Mouse (Mus musculus) layer of hippocampus, adult 11-12 months (tissue): Measurements from ENCODE around the gene Hbb-bs.
"Not testable (repeated sequence)": the region's sequence is repeated elsewhere in the genome, so short reads cannot be mapped to it uniquely, and the experiment has no call there.

Experiments
- DNase-seq: peaks from one replicate; pipeline ENCODE4 v3.0.0; 2022; ENCODE audit warnings: low spot score

The Hbb-bs gene

GRCm38 (mm10) chr7:103827808-103828207 is at the start of gene Hbb-bs:
Gene Hbb-bs, minus strand, starts transcription at chr7:103828096.
- no peak for DNase-seq

GRCm38 (mm10) chr7:103877093-103877492 is 49.2 kb upstream of the Hbb-bs start:
- DNase-seq, result no peak

GRCm38 (mm10) chr7:103874451-103874850 is 46.6 kb upstream of the Hbb-bs start:
- DNase-seq, result no peak

DNA sequence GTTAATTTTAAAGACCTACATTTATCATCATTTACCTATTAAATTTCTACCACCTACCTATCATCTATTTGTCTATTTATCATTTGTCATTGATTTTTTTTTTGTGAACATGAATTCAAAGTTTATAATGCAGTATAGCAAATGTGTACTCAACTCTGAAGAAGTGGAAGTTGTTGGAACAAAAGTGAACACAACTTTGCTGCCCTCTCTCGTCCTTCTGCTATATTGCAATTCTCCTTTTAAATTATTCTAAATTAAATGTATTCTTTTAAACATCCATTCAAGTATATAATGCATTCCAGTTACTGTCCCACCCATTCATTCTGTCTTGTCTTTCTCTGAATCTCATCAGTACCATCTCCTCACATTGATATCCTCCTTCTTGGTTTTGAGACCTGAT is 45.2 kb upstream of the Hbb-bs start:
- DNase-seq, result peak; percentile 3

GRCm38 (mm10) chr7:103870667-103871066 is 42.8 kb upstream of the Hbb-bs start:
- DNase-seq, result no peak

DNA sequence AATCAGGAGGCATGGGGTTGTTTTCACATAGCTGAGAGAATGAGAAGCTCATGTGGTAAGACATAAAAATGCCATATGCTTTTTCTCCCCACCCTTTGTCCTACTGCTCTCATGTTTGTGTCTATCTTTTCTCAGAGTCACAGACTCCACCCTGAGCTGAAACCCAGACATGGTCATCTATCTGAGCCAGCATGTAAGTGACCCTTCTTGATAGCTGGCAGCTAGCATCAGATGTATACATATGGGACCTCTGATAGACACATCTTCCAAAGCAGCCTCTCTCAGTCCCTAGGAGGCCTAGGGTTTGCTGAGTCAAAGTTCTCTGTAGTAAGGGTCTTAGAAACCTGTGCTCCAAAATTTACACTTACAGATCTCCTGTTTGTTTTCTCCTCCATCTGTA is 37.8 kb upstream of the Hbb-bs start:
- no peak for DNase-seq

GRCm38 (mm10) chr7:103861531-103861930 is 33.6 kb upstream of the Hbb-bs start:
- no peak for DNase-seq

- DNase-seq, result no peak
These were observed 33.0 kb upstream of the Hbb-bs start for GRCm38 (mm10) chr7:103860855-103861254.

DNA sequence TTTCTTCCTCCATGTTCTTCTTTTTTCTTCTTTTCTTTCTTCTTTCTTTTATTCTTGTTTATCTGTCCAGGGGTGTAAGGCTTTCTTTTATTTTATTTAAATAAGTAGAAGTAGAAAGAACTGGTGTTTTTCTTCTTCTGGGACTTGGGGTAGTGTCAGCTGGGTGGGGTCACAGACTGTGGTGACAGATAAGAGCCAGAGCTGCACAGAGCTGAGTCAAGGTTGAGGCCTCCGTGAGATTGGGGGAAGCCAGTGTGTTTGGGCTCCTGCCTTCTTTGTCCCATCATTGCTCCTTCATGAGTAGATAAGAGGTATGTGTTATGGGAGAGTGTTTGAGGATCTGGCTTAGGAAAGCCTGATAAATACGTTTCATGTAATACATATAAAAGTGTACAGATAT is 31.2 kb upstream of the Hbb-bs start:
- no peak for DNase-seq

GRCm38 (mm10) chr7:103854669-103855068 is 26.8 kb upstream of the Hbb-bs start:
- DNase-seq, result no peak

GRCm38 (mm10) chr7:103853090-103853489 is 25.2 kb upstream of the Hbb-bs start, which contains the start of gene Hbb-y:
Gene Hbb-y, minus strand, starts transcription at chr7:103853216.
- DNase-seq, result no peak

GRCm38 (mm10) chr7:103844525-103845325 is 16.8 kb upstream of the Hbb-bs start:
- no peak for DNase-seq

DNA sequence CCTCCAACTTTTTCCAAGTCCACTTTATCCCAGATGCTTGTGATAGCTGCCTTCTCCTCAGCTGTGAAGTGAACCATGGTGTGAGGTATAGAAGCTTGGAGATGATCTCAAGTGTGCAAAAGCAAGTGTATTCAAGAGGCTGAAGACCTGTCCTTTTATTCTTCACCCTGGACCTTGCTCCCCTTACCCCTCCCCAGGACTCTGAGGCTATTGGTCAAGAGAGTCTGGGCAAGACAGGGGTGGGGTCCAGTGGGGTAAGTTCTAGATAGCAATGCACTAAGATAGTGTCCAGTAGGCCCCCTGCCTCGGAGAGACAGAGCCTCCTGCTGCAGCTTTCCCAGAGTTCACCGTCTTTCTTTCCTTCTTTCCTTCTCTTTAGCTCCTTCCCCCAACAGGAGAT is 15.1 kb upstream of the Hbb-bs start, which contains the start of gene Hbb-bh1:
Gene Hbb-bh1 (minus strand): TSS at position 131 of the 400 bp plus-strand sequence.
- no peak for DNase-seq

DNA sequence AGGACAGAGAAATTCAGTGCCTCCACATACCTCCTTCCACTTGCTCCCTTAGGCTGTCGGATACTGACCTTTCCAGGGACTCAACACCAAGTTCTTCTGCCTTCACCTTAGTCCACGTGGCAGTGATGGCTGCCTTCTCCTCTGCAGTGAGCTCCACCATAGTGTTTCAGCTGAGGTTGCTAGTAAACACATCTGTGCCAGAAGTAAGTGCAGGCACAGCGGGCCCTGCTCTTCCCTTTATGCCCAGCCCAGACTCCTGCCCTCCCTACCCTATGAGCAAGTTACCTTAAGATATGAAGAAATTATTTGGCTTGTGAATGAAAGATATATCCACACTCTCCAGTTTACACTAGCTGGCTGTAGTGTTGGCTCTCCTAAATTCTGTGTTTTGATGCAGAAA is 12.4 kb upstream of the Hbb-bs start, which contains the start of gene Hbb-bh2:
Gene Hbb-bh2 (minus strand): TSS at position 253 of the 400 bp plus-strand sequence.
- DNase-seq, result no peak

- not testable (repeated sequence) for DNase-seq
These were observed 757 bp downstream of the Hbb-bs start for GRCm38 (mm10) chr7:103827139-103827538.

- no peak for DNase-seq
These were observed 1.5 kb downstream of the Hbb-bs start for GRCm38 (mm10) chr7:103826255-103826887.

DNA sequence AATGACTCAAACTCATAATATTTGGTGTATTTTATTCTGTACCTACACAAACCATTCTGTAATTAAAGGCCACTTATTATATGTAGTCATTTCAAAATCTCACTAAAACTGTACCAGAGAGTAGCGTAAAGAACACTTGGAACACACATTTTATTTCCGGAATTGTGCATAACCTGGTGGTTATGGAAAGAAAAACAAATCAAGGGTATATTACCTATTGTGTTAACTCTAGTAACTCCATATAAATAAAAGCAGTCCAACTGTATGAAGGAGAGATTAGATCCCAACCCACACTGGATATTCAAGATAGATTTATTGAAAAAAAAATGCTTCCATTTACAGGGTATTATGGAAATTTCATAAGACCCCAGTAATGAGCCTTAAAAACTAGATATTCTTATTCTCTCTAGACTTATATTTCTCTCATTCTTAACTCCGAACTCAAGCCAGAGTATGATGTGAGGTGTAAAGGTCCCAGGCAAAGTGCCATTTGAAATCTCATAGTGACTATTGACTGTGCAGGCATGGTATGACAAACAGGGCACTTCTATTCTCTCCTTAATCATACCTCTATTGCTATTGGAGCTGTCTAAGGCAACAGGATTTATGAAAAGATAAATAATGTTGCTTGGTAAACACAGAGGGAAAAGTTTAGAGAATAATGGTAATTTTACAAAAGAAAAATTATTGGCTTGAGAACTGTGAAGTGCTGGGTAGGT is 2.2 kb downstream of the Hbb-bs start:
- no peak for DNase-seq

GRCm38 (mm10) chr7:103824597-103824996 is 3.3 kb downstream of the Hbb-bs start:
- DNase-seq, result no peak

GRCm38 (mm10) chr7:103815085-103815484 is 12.8 kb downstream of the Hbb-bs start:
- not testable (repeated sequence) for DNase-seq

GRCm38 (mm10) chr7:103813766-103814165 is 14.1 kb downstream of the Hbb-bs start, which contains the start of gene Hbb-bt:
Gene Hbb-bt, minus strand, starts transcription at chr7:103813996.
- DNase-seq, result no peak

DNA sequence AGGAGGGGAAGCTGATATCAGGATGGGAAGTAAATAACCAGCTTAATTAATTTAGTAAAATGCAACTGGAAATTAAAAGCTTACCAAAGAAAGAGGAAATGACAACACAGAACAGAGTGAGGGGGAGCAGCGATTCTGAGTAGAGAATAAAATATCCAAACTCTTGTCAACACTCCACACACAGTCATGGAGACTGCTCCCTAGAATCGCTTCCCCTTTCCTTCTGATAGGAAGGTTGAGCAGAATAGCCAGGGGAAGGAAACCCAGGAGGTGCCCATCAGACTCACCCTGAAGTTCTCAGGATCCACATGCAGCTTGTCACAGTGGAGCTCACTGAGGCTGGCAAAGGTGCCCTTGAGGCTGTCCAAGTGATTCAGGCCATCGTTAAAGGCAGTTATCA is 14.7 kb downstream of the Hbb-bs start:
- DNase-seq, result not testable (repeated sequence)

GRCm38 (mm10) chr7:103812174-103812573 is 15.7 kb downstream of the Hbb-bs start:
- DNase-seq, result no peak
